Mouse (Mus musculus): Measurements from ENCODE around the gene Snn. TPM values are rescaled to one million over a fixed set of nuclear protein-coding genes. Genes with fewer than 3 reads are reported as not detected.

Snn gene
- total RNA-seq, 2 experiments from 2014 or later, result 269 to 310 TPM

- intact Hi-C loops (cut with DNase I), result no loop called here
- DNase-seq, result no peak
Measured at GRCm38 (mm10) chr16:11077601-11078201, 17.0 kb downstream of the Snn start.

DNA sequence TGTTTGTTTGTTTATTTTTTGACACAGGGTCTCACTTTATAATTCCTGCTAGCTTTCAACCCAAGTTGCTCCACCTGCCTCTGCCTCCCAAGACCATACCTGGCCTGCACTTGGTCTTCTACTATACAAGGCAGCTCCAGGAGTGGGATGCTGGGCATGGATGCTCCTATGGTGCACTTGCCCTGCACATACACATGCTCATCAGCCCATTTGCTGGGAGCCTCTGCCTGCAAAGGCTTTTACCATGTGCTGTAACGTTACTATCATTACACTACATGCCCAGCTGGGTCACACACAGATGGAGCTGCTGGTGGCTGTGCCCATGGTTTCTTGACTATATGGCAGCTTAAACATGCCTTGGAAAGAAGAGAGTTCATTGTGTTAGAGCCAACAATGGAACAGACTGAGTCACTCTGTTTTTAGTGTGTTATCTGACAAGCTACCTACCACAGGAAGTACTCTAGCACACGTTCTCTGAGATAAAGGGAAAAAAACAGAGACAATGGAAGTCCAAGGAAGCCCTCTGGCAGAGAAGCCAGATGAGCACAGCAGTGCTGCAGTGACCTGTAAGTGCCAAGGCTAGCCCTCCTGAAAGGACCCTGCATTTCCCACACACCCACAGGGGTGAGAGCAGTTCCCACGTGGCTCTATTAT lies 17.6 kb downstream of the Snn start:
- intact Hi-C loops (cut with DNase I), result no loop called here
- no peak for DNase-seq

GRCm38 (mm10) chr16:11084181-11084580 lies 23.4 kb downstream of the Snn start:
- no peak for DNase-seq
- intact Hi-C loops (cut with DNase I), result no loop called here

DNA sequence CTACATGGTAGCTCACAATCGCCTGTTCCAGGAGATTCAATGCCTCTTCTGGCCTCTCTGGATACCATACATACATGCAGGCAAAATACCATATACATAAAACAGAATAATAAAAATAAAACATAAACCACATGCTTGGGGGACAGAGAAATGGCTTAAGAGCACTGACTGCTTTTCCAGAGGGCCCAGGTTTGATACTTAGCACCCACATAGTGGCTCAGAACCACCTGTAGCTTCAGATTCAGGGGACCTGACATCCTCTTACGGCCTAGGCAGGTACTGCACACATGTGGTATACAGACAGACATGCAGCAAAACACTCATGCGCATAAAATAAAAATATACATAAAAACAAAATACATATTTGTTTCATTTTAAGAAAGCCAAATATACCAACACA lies 25.6 kb downstream of the Snn start:
- intact Hi-C loops (cut with DNase I), result no loop called here
- DNase-seq, result no peak

GRCm38 (mm10) chr16:11086856-11087588 lies 26.3 kb downstream of the Snn start:
- intact Hi-C loops (cut with DNase I), result no loop called here
- peak; percentile 69 for DNase-seq

GRCm38 (mm10) chr16:11090836-11091570 lies 30.3 kb downstream of the Snn start:
- intact Hi-C loops (cut with DNase I), result no loop called here

GRCm38 (mm10) chr16:11092061-11092460 lies 31.3 kb downstream of the Snn start:
- DNase-seq, result no peak
- intact Hi-C loops (cut with DNase I), result no loop called here

More at GRCm38 (mm10) chr16:11090836-11091570, 30.3 kb downstream of the Snn start:
- DNase-seq, result no peak

DNA sequence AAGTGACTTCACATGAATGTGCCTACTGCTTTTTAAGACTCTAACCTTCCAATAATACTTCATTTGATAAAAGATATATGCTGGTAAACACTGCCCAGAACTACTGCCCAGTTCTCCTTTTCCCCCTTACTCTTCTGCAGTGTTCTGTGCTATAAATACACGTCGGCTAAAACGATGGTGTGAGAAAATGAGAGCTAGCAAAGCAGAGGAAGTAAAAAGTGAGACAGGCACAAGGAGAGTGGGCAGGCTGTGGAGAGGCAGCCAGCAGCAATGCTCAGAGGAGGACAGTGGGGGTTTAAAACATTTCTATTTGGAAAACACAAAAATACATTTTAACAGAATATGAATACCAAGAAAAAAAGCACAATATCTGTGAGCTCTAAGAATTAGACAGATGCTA lies 31.8 kb downstream of the Snn start:
- intact Hi-C loops (cut with DNase I), result no loop called here
- no peak for DNase-seq

DNA sequence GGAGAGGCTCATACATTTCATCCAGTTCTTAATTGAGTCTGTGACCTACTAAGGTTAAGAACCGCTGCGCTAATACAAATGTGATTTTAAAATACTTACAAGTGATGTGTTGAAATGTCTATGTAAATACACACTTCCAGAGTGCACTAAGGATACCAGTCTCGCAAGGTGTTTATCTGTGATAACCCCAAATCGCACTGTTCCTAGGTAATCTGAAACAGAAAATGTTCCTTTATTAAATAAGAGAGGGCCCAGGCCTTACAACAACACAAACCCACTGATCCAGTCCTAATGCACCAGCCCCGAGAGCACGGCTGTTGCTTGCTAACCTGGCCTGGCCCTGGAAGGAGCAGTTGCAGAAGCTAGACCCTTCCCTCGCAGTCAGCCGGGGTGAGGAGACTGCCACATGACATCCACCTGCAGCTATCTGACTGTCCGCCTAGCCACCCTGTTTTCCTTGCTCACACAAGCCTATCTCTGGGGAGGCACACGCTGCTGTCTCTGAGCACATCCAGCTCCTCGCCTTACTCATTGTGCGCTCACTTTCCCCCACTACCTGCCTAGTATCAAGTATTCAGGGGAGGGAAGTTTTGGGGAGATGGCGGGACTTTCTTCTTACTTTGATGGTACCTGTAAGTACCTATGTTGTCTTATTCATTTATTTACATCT lies 33.1 kb downstream of the Snn start:
- DNase-seq, result no peak
- intact Hi-C loops (cut with DNase I), result no loop called here

DNA sequence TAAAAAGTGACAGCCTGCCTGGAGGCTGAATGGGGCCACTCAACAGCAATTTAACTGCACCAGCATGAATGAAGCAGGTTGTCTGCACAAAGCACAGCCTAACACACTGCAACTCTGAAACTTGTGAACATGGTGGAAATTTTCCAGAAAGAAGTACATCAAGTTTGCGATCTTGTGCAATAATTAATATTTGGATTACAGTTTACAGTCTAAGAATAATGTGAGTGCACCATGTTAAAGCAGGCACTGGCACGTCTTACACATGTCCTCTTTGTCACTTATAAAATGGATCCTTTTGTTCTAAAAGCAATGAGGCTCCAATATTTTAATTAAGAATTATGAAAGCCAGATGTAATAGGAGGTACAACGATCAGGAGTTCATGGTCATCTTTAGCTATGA lies 36.6 kb downstream of the Snn start:
- no peak for DNase-seq
- intact Hi-C loops (cut with DNase I), result no loop called here

- intact Hi-C loops (cut with DNase I), result loop anchor here (10.0 kb wide), 1 partner anchor 230 kb away; no protein-coding TSS in a partner anchor
- DNase-seq, result no peak
Measured at GRCm38 (mm10) chr16:11104905-11105304, 44.2 kb downstream of the Snn start.

- DNase-seq, result no peak
Measured at GRCm38 (mm10) chr16:11109198-11109740, 48.5 kb downstream of the Snn start.

DNA sequence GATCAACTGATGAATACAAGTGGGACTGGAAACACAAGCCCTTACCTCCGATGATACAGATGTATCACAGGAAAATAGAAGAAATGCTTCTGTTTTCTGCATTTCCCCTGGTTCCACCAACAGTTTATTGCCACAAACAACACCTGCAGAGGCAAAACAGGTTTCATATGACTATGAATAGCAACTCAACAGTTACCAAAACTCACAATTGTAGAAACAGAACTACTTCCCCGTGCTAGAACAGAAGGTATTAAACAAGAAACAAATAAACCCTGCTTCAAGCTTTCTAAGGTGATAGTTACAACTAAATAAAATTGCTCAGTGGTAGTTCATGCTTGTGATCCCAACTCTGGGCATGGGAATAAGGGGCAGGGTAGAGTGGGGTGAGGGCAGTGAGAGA lies 61.9 kb downstream of the Snn start:
- intact Hi-C loops (cut with DNase I), result no loop called here
- DNase-seq, result no peak

More at GRCm38 (mm10) chr16:11109198-11109740, 48.5 kb downstream of the Snn start:
- intact Hi-C loops (cut with DNase I), result loop anchor here (10.0 kb wide), 1 partner anchor 234 kb away; no protein-coding TSS in a partner anchor

DNA sequence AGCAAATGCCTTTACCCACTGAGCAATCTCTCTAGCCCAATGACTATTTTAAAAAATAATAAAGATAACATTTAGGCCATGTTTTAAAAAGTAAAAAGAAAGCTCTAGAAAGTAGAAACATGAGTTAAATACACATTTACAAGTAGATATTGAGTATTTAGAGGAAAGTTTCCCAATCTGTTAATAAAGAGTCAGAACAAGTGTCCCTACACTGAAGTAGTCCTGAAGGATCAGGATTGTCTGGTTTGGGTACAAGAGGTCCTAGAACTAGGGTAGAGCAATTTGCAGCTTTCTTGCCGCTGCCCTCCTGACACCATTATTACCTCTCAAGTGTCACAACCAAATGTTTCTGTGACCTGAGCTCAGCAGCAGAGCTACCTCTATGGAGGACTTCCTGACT lies 63.4 kb downstream of the Snn start:
- DNase-seq, result no peak
- intact Hi-C loops (cut with DNase I), result no loop called here

Other genes starting within 250 kb of the Snn start
- gene Gm11172, start 248.0 kb upstream of the Snn start, total RNA-seq (2021), result not detected
- under 1 TPM; 0.62 to 0.70 TPM for gene Rmi2, start 225.9 kb upstream of the Snn start, total RNA-seq (2021)
- 10 to 100 TPM; 12.1 to 13.8 TPM for gene Litaf, start 5.2 kb downstream of the Snn start, total RNA-seq (2021)
- 10 to 100 TPM; 39.4 to 39.7 TPM for gene Txndc11, start 73.7 kb downstream of the Snn start, total RNA-seq (2021)
- gene Zc3h7a, start 115.4 kb downstream of the Snn start, total RNA-seq (2021), result 100 to 1,000 TPM in 1 of 2 experiments, 10 to 100 TPM in 1; 81.8 to 101 TPM
- 10 to 100 TPM; 70.6 to 75.7 TPM for gene Rsl1d1, start 142.4 kb downstream of the Snn start, total RNA-seq (2021)
- 100 to 1,000 TPM; 116 to 125 TPM for gene Gspt1, start 193.4 kb downstream of the Snn start, total RNA-seq (2021)

Data from left cerebral cortex, postnatal 4 days (tissue).